Mouse (Mus musculus): ENCODE results near the gene Dppa3.

DNA sequence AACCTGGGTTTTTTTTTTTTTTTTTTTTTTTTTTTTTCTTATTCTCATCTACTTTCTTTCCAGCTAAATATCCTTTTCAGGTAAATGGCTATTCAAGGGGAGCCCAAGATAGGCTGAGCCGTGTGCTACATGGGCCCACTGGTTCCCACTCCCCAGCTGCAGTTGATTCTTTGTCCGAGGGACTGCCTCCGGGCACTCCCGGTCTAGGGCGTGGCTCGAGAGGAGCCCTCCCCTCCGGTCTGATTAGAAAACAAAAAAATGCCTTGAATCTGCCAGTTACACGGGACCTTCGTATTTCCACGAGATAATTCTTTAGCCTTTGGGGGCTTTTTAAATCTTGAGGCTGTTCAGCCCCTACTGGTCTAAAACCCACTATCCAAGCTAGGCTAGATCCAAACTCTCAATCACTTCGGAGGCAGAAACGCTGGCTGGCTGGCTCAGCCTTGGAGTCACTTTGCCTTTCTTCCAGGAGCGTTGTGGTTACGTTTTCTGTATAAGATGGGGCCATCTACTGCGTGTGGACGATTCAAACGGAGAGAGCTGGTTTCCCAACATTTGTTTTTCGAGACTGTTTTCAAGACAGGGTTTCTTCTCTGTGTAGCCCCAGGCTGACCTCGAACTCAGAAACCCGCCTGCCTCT is 1.4 kb downstream of the Dppa3 start:
- TF ChIP-seq EP300 (IDR thresholded peaks at IDR 0.05; ENCODE audit: insufficient read depth, low read depth, low read length) = no peak
- no peak for TF ChIP-seq CTCF (IDR thresholded peaks at IDR 0.05)
- TF ChIP-seq POLR2A (IDR thresholded peaks at IDR 0.05; ENCODE audit: insufficient read depth, low read depth, low read length) = no peak

All from heart, adult 2 months (tissue).